Mouse (Mus musculus) ovary, adult 18-20 months (tissue): ENCODE results near the gene Maml3.

Source experiments
- DNase-seq: peaks from one replicate; pipeline ENCODE4 v3.0.0; 2022; ENCODE audit warnings: low spot score, mixed read lengths

The Maml3 gene

DNA sequence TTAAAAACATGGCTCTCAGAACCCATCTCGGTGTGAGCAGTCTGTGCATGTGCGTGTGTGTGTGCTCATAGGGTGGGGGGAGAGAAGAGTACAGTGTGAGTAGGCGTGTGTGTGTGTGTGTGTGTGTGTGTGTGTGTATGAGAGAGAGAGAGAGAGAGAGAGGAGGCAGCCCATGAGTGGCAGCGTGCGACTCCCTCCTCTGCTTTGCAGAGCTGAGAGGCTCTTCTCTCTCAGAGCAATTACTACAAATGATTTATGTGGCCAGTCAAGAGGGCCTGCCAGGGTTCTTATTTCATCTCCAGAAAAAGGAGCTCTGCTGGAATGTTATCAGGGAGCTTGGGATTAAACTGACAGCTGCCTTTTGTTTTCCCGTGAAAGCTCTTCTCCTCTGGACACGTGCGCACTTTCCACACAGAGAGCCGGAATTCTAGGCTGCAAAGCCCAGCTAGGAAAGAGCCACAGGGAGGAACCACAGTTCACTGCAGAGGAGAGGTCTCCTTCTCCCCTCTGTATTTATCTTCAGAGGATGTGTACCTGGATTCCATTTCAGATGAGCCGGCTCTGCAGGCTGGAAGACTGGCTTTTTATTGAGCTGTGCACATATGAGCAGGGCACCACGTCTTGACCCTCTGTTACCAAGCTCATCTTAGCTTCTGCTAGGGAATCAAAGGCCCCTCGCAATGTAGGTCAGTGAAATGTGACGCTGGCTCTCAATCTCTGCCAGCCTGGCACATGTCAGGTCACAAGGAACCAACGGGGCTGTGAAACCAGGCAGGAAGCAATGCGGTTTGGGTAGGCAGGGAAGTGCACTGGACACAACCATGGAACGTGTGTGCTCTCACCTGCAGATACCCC lies 325.9 kb downstream of the Maml3 start:
- no peak for DNase-seq

DNA sequence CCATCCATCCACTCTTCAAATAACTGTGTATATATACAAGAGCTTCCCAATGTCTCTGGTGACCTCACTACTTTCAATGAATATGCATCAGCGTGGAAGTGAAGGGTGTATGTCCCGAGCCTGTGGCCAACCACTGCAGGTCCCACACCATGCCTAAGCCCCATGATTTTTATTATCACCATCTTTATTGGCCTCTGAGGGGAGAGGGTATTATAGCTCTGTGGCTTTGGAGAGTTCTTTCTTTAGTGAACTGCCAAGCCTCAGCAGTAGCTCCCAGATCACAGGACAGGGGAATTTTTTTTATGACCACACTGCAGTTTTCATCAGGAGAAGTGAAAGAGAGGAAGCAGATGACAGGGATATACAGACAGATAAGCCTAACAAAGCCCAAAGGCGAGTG lies 326.7 kb downstream of the Maml3 start:
- DNase-seq, result no peak

DNA sequence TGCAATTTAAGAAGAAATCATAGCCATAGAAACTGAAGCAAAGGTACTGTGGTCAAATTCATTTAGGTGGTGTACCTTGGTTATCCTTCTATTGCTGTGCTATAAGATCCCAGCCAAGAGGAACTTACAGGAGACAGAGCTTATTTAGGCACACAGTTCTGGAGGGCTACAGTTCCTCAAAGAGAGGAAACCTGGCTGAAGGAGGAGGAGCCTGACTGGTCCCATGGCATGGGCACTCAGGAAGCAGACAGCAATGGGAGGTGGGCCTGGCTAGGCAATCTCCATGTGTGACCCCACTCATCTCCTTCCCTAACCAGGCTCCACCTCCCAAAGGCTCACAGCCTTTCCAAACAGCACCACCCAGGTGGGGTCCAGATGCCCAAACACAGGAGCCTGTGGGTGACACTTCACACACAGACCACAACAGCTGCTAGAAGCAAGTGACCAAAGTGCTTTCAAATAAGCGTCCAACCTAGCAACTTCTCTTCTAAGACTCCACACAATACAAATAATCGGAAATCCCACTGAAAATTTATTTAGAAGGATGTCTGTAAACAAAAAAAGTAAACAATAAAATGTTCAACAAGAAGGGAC lies 328.8 kb downstream of the Maml3 start:
- no peak for DNase-seq

DNA sequence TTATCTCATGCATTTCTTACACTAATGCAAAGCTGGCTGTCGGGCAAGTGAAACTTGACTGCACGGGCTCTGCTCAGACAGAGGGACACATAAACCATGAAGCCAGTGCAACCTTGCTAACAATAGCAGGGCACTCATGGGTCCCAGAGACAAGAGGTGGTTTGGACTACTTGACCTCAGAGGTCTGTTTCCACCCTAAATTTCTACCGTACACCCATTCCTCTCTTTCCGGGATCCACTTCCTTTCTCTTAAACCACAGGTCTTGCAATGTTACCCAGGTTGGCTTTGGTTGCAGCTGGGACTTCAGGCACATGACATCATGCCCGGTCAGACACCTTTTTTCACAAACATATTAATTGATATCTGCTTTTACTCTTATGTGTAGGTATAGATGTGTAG lies 331.3 kb downstream of the Maml3 start:
- DNase-seq, result no peak

DNA sequence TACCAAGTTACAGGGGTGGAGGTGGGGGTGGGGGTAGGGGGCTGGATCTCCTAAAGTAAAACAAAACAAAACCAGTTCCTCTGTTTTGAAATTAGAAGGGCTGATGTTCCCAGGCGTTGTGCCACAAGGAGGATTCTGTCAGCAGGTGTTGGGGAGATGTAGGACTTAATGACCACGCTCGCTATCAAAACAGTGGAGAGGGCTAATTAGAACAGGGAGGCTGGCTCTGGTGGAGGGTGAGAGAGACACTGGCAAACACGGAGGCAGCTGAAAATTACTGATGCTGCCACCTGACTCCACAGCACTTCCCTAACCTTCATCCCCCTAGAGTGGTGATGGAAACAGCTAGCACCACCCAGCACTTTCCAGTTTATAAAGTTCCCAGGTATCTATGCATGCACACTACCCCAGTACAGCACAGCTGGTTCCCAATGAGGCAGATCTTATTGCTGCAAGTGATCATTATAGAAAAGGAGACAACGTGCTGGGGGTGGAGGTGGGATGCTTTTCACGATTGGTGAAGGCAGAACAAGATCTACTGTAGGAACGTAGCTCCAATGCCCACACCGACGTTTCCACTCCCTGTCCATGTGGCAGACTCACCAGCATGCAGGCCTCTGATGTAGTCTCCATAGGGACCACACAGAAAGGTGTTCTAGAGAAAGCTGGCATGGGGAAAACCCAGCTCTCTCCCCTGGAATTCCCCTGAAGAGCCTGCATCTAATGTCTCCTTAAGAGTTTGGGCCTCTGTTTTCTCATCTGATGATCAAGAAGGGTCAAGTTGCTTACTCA lies 332.8 kb downstream of the Maml3 start:
- no peak for DNase-seq

DNA sequence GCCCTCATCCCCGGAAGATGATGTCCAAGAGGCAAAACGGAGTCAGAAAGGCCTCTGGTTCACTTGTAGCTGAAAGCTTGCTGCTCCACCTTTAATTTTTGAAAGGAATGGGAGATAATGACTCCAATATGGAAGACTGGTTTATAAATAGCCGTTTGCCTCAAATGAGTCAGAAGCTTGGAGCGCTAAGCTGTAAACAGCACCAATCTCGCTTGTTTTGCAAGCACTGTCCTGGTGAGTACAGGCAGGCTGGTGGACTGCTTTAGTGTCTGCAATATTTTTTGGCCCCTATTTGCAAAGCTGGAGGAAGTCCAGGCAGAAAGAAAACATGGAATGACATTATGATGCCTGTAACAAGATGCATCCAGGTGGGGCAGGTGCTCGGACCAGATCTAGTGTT lies 335.7 kb downstream of the Maml3 start:
- DNase-seq, result peak; percentile 19

DNA sequence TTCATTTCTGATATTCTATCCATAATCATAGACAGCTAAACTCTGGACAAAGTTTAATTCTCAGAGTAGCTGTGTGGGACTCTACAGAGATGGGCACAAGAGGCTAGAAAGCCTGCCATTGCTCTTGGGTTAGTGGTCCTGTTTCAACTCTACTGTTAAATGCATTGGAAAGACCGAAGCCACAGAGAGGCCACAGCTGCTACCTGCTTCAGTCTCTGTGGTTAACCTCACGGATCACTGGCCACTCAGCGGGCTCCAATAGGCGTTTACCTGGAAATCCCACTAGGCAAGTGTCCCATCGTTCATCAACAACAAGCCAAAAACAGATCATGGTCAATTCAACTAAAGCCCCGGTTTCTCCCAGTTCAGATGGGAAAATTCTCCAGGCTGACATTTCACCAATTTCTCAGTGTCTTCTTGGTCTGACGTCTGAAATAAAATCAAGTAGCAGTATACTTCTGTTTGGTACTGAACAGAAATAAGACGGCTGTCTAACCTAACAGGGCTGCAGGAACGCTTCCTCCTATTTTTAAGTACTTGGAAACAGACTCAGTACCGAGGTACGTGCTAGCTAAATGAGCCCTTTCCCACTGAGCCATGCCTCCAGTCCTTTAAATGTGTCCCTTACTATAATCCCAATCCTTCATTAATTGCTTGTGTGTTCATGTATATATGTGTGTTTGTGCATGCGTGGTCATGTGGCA lies 339.5 kb downstream of the Maml3 start:
- no peak for DNase-seq

DNA sequence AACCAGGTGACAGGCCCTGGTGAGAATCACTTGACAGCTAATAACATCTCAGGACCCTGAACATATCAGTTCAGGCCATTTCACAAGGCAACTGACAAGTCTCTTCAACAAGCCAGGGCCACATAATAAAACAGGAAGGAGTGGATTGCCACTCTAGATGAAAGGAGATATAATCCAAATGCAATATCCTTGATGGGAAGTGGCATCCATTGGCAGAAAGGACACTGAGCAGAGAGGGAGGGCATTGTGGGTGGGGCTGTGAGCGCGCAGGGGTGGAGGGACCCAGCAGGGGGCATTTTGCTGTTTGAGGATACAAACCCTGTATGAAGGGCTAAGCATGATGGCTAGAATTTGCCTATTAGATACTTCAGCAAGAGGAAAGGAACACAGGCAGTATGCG lies 340.7 kb downstream of the Maml3 start:
- DNase-seq, result no peak

DNA sequence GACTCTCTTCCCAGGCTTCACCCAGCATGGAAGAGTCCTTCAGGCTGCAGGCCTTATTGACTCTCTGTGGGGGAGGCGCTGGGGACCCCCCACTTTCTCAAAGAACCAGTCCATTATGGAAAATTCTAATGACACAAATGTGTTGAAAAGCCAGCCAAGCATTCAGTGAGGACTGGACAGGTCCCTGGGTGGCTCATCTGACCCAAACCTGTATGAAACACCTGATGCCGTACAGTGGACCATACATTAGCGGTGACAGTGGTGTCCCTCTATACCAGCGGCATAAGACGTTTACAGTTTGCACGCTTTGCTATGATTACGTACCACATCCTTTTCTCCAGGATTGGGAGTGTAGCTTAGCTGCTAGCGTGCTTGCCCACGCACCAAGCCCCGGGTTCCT lies 342.0 kb downstream of the Maml3 start:
- DNase-seq, result no peak

DNA sequence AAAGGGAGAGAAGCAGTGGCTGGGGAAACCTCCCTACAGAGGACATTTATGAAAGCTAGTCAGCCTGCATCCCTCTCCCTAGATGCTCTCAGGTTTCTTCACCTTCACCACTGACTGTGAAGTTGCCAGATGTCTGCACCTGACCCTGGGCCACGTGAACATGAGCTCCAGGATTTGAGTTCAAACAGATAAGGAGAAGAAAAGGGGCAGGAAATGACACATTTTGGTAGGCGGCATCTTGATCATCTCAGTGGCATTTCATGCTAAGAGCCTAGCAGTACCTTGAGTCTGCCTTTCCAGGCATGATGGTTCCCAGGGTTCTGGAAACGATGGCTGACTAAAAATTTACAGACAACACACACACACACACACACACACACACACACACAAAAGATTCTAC lies 345.3 kb downstream of the Maml3 start:
- no peak for DNase-seq

DNA sequence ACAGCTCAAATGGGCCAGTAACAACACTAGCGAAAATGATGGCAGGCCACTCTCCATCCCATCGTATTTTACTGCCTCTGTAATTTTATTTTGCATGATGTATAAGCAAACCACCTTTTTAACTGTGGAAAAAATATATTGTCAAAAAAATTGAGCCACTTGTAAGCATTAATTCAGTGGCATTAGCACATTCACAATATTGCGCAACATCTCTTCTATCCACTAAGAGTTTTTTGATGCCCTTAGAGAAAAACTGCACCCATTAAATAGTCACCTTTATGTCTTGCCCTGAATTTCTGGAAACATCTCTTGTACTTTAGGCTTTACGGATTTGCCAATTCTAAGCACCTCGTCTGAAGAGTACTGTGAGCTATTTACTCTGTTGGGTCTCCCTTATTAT lies 347.8 kb downstream of the Maml3 start:
- DNase-seq, result no peak

DNA sequence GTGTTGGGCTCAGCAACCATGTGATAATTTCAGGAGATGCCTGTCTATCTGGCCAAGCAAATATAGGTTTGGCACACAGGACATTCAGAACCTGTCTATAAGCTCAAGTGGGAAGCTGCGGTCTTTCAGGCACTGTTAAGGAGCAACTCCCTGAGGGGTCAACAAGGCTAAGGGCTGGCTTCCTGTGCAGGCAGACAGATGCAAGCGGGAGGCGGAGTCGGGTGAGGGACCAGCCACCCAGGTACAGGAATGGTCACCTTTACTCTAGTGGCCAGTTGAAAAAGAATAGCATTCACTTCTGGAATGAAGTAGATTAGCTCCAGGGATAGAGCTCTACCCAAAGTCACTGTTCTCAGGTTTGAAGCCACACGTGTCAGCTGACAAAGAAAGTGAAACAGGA lies 348.6 kb downstream of the Maml3 start:
- no peak for DNase-seq

DNA sequence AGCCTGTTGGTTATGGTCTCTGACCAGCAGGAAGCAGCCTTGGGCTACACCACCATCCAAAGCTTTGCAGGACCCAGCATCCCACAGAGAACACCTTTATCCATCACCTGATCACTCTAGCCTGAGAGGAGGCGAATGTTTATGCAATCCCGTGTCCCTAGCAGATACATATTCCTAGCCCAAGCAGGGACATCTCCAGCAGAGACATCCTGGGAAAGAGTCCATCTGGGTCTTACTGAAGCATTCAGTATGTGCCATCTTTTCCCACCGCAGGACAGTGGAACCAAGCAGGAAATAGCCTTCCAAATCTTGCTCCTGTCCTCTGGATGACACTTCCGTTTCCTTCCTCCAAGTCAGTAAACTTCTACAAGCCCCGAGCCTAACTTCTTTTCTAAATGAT lies 351.6 kb downstream of the Maml3 start:
- no peak for DNase-seq

DNA sequence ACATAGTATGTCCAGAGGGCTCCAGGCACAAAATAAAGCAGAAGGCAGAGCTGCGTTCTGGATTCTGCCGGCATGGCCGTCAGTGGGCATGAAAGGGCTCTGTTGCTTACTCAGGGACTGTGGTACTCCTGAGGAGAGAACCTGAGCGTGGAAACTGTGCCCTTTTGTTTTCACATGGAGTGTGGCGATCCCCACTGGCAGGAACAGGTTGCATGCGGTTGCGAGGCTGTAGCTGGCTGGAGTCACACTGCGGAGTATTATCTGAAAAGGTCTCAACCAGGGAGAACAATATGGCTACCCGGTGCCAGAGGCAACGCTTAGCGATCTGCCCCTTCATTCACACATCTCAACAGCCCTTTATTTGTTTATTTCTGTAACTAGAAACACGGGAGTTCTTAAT lies 353.4 kb downstream of the Maml3 start:
- no peak for DNase-seq

DNA sequence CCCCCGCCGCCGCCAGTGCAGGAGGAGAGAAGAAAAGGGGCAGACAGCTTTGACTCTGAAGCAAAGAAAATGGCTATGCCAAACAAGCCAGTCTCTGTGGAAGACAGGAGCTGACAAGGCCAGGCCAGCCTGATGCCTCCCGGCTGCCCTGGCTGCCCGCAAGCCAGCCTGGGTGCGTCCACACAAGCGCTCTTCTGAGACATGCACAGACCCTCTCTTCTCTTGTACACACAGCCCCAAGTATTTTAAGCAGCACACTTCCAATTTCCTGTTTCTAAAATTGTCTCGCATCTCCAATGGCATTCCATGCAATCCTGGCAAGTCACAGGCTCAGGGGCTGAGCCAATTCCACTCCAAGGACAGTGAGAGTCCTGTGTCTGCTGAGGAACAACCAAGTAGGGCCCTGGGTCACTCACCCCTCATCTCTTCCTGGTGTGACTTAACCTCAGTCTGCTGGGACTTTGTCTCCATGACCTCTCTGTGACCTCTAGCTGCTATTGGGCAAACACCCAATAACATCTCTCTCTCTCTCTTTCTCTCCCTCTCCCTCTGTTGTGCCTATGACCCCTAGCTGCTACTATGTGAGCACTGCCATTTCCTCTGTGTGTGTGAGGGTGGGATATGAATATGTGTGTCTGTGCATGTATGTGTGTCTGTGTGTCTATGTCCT lies 354.9 kb downstream of the Maml3 start:
- peak; percentile 22 for DNase-seq

DNA sequence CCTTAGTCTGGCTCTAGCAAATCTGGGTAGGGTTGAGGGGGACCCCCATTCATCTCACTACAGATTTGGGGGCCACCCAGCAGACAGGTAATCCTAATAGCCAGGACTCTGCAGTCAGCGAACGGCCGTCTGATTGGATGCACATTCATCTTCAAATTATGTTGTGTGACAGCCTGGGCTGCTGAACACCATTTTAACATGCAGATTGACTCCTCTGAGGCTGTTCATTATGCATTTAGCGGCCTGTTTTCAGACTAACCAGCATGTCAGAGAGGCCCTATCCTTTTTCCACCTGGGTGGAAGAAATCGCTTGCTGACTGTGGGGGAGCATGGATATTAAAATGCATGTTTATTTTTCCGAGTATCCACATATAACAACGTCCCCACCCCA lies 355.5 kb downstream of the Maml3 start:
- DNase-seq, result no peak

DNA sequence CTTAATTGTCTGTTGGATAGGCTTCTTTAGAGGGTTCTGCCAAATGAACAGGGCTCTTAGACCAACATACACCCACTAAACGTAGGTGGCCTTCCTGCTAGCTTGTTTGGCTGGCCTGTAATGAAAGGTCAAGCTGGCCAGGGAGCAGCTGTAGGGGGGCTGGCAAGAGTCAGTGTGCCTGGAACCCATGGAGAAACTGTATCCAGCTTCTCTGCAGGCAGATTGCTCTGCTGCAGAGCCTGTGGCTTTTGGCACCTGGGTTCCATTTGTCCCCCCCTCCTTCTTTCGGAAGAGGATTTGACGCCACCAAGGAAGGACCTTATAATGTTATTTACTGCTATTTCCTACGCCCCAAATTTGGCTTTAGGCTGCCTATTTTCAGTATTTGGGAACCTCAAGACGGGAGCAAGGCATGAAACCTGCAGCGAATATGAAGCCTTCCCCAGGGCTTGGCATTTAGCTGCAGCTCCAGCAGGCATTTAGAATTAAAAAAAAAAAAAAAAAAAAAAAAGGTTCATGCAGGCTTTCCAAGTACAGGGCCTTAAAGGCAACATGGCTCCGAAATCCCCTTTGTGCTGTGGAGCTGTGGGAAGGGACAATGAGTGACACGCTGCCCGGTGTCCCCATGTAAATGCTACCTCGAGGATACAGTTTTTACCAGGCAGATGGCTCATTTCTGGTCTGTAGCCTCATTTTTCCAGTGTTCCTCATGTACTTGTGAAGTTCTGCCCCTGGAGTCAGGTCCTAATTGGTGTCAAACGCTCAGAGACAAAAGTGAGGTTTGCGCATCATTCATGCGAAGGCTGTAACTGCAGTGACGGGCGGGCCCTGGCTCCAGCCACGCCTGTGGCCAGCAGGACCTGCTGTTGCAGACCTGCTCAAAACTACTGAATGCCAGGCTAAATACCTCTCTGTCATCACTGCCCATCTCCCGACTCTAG lies 356.2 kb downstream of the Maml3 start:
- DNase-seq, result no peak

DNA sequence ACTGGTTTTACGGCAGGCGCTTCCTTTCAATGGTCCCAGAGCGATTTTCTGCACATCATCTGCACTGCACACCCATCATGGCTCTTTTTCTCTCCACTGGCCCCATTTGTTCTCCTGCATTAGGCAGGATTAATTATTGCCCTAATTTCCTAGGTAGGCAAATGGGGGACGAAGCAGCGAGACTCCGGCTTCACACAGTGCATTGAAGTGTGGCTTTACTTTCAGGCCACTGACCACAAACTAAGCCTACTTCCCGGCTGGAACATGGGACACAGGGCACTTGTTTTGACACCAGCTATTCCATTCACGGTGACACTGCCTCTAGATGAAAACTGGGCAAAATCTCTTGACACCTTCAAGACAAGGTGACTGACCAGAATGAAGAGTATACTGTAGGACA lies 358.1 kb downstream of the Maml3 start:
- no peak for DNase-seq

DNA sequence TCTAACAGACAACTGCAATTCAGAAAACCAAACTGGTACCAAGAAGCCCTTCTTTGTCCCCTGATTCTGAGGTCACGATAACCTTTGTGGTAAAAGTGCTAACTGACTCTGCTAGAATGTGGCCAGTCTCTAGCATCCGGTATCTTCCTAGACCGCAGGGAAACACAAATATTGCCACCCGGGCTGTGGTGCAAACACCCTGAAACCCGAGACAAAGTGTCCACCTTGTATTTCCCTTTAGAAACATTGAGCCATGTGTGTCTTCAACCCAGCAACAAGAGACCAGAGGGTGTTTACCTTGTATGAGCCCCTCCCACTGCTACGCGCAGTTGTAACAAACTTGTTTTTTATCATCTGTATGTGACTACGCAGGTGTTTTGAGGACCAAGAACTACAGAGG lies 359.7 kb downstream of the Maml3 start:
- DNase-seq, result no peak

DNA sequence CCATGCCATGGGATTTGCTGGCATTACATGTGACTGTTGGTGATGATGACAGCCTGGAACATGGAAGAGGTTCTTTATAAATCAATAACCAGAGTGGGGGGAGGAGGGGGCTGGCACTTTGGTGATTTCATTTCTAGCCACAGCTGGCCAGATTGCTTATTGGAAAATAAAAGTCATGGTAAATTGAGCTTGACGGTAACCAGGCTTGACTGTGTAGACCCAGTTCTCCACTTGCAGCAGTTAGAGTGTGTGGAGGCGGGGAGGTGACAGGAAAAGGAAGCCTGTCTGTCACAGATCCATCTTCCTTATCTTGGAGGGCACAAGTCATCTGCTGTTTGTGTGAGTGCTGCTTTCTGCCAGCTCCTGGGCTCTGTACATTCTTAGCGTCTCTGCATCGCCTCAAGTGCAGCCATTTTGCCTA lies 360.5 kb downstream of the Maml3 start:
- no peak for DNase-seq

DNA sequence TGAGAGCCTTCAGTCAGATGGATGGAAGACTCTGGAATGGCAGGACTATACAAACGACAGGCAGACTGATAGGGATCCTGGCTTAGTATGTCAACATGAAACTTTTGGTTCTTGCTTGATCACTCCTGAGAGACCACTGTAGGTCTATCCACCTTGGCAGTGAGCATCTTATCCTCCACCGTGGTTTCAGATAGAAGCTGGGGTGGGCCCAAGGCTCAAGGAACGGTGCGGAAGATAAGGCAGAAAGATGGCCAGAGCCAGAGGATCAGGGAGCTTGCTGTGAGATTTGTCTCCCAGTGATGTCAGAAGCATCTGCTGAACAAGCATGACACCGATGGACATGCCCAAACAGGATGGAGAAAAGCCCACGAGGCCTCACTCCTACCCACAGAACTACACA lies 362.5 kb downstream of the Maml3 start:
- DNase-seq, result no peak
